Mouse (Mus musculus): Measurements from ENCODE around the gene Hapln2.

Gene Hapln2

GRCm38 (mm10) chr3:87980085-87980484, 47.3 kb downstream of the Hapln2 start:
- no peak for DNase-seq

- DNase-seq: no peak
Measured at GRCm38 (mm10) chr3:87979493-87979892, 47.9 kb downstream of the Hapln2 start.

GRCm38 (mm10) chr3:87974381-87974987, 52.9 kb downstream of the Hapln2 start:
- no peak for DNase-seq

- no peak for DNase-seq
Measured at GRCm38 (mm10) chr3:87973593-87974380, 53.6 kb downstream of the Hapln2 start.

- no peak for DNase-seq
Measured at GRCm38 (mm10) chr3:87972776-87973175, 54.6 kb downstream of the Hapln2 start.

GRCm38 (mm10) chr3:87972203-87972664, 55.1 kb downstream of the Hapln2 start:
- DNase-seq: no peak
